Mouse (Mus musculus): ENCODE data around the gene Olfr1231.

The Olfr1231 gene

GRCm38 (mm10) chr2:89306974-89307373 is at the start of gene Olfr1231:
Gene Olfr1231 (minus strand): TSS chr2:89307074.
- DNase-seq (ENCODE audit: low read depth, low spot score) = no peak

- DNase-seq (ENCODE audit: low read depth, low spot score) = no peak
Measured at GRCm38 (mm10) chr2:89342298-89342697, 35.4 kb upstream of the Olfr1231 start, which contains the start of gene Olfr1233. Gene Olfr1233 (minus strand): TSS chr2:89342398.

GRCm38 (mm10) chr2:89329575-89329974 is 22.7 kb upstream of the Olfr1231 start, which contains the start of gene Olfr1232:
Gene Olfr1232 (minus strand): TSS chr2:89329675.
- no peak for DNase-seq (ENCODE audit: low read depth, low spot score)

GRCm38 (mm10) chr2:89297168-89297567 is 9.7 kb downstream of the Olfr1231 start, which contains the start of gene Olfr1230:
Gene Olfr1230 (minus strand): TSS chr2:89297268.
- no peak for DNase-seq (ENCODE audit: low read depth, low spot score)

- DNase-seq (ENCODE audit: low read depth, low spot score) = no peak
Measured at GRCm38 (mm10) chr2:89287914-89288313, 19.0 kb downstream of the Olfr1231 start, which contains the start of gene Olfr1229. Gene Olfr1229 (minus strand): TSS chr2:89288014.

- no peak for DNase-seq (ENCODE audit: low read depth, low spot score)
Measured at GRCm38 (mm10) chr2:89253962-89254361, 52.9 kb downstream of the Olfr1231 start, which contains the start of gene Olfr1228. Gene Olfr1228 (minus strand): TSS chr2:89254062.

All from CD4-positive helper T cell, adult 2 months (primary cell).